Mouse (Mus musculus) gastrocnemius, adult 8-10 months (tissue): ENCODE data around the gene Zfp747. TPM values are rescaled to one million over a fixed set of nuclear protein-coding genes. Genes with fewer than 3 reads are reported as not detected.
"Not testable (repeated sequence)": the region's sequence is repeated elsewhere in the genome, so short reads cannot be mapped to it uniquely, and the experiment has no call there.

Experiments
- DNase-seq, 2 experiments: peaks; one replicate each; pipeline ENCODE4 v3.0.0; 2022; ENCODE audit warnings: low spot score in 2 of 2
- total RNA-seq, 4 experiments: library from RNA; stranded (reverse); gene quantifications; 2 replicates each; pipeline ENCODE4 v1.2.4; 2022

Zfp747 gene
- total RNA-seq, 4 experiments from 2014 or later: 3.0 to 3.4 (median 3.1) TPM

DNA sequence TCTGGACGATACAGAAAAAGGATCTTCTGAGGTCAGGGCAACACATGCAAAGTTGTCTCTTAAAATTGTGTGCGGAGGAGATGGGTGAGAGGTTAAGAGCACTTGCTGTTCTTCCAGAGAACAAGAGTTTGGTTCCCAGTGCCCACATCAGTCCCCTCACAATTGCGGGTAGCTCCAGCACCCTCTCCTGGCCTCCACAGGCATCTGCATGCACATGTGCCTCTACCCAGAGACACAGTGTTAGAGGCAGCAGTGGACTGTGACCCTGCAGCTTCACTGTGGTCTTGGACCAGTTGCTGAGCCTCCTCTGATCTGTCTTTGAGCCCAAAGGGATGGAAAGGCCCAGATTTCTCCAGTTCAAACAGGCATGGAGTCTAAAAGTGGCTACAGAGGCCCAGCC lies 4.0 kb downstream of the Zfp747 start:
- DNase-seq: not testable (repeated sequence)

DNA sequence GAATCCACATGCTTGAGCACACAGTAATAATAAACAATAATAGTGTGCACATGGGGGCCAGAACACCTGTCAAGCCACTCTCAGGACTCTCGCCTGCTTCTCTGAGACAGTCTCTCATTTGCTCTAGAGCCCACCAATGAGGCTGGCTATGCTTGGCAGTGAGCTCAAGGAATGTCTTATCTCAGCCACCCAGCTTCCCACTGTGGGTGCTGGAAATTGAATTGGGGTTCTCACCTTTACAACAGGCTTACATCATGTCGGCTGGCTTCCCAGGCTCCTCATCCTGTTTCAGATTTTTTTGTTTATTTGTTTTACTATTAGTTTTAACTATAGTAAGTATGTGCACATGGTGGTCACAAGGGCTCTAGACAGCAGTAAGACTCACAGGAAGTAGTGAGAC lies 4.6 kb downstream of the Zfp747 start:
- no peak for DNase-seq

DNA sequence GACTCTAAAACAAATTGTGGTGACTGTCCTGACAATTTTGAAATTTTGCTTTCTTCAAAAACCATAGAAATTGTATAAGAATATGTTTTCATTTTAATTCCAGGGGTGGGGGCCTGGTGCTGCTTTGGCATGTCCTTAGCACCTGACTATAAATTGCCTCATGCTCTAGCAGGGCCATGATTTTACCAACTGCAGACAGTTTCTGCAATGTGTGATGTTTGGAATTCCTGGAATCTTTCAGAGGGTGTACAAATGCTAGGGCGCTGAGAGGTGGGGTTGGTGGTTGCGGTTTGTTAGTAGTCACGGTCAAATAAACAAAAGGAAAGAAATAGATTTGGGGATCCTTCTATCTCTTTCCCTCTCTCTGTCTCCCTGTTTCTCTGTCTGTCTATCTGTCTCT lies 9.6 kb downstream of the Zfp747 start:
- no peak for DNase-seq

DNA sequence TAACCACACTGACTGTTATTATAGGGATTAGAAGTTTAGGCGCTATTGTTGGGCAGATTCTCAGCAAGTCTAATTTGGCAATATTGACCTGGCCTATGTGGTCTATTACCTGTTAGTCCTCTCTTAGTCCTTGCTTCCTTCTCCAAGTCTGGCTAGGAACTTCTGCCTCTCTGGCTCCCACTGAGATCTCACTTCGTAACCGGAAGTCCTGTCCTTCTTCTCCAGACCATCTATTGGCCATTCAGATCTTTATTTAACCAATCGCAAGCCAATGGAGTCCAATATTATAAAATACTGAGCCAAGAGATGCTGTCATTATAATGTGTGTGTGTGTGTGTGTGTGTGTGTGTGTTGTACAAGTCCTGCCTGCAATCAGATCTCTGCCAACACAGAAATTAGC lies 11.7 kb downstream of the Zfp747 start:
- no peak for DNase-seq

DNA sequence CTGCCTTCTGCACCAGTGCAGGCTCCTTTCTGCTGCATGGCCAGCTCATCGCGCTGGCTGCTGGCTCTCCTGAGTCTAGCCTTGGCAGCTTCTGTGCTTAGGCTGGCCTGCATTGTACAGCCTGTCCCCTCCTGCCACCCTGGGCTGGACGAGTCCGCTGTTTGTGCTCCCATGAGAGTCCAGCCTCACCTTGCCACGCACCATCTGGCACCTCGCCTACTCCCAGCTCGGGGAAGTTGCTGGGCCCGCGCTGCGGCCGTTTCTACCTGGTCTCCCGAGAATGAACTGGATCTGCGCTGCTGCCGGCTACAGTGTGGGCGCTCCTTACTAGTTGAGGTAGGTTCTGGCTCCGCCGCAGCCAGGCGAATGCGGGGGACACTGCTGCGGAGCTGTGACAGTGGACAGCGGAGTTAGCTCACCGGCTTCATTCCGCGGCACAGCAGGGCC lies 12.4 kb downstream of the Zfp747 start:
- no peak for DNase-seq

DNA sequence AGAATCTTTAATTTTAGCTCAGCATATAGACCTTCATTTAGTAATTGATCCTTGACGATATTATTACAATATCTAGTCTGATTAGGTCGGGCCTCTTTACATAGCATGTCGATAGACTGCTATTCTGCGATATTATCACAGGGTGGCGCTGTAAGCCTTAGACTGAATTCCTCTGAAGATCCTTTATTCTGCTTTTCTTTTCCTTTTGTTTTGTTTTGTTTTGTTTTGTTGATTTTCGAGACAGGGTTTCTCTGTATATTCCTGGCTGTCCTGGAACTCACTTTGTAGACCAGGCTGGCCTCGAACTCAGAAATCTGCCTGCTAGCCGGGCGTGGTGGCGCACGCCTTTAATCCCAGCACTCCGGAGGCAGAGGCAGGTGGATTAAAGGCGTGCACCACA lies 13.4 kb downstream of the Zfp747 start:
- DNase-seq: not testable (repeated sequence)

DNA sequence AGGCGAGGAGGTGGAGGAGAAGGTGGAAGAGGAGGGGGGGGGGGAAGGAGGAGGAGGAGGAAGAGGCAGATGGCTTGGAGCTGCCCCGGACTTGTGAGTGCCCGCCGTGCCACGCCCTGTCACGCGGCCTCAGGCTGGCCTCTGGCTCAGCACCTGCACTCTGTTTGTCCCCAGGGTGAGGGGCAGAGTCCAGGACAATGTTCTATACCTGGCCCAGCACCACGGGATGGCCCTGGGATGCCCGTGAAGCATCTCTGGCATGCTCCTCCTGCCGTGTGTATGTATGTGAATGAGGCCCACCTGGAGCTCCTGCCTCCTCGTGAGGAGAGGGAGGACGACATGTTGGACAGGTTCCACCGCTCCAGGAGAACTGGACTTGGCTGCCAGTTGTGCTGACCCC lies 14.4 kb downstream of the Zfp747 start:
- DNase-seq: no peak

DNA sequence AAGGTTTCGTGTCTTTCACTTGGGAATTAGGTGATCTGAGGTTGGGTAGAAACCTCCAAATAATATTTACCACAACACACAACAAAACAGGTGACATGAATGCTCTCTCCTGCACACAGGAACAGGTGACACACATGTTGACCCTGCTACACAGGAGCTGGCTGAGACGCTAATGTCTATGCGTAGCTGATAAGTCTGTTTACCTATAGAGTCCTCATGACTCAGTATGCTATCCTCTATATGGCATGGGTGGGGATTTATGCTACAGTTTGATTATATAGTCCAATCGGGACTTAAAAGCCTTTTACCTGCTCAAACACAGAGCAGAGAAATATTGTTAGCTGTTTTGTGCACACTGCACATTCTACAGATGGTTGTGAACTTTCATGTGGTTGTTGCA lies 15.6 kb downstream of the Zfp747 start:
- DNase-seq: no peak

DNA sequence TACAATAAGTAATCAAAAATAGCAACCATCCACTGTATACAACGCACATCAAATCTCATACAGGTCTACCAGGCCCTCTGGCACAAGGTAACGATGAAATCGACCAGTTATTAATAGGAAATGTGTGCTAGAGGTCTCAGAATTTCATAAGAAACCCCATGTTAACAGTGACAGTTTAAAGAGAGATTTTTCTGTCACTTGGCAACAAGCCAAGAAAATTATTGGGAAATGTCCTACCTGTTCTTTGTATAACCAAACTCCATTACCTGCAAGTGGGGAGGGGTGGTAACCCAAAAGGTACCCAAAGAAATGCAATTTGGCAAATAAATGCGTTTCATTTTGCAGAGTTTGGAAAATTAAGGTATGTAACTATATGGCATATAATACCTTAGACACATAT lies 17.4 kb downstream of the Zfp747 start:
- no peak for DNase-seq

DNA sequence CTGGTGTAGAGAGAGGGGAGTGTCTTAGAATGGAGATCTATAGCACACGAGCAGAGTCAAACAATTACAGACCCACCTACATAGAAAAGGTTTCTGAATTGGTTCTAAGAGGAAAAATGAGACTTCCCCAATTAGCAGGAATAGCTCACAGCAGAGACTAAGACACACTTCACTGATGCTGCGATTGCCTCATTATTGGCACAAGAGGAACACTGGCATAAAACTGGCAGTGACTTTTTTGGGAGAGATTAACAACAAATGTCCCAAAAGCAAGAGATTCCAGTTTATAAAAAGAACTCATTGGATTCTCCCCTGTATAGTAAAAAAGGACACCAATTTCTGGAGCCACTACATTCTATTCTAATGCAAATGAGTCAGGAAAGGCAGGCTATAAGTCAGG lies 18.0 kb downstream of the Zfp747 start:
- DNase-seq: no peak

DNA sequence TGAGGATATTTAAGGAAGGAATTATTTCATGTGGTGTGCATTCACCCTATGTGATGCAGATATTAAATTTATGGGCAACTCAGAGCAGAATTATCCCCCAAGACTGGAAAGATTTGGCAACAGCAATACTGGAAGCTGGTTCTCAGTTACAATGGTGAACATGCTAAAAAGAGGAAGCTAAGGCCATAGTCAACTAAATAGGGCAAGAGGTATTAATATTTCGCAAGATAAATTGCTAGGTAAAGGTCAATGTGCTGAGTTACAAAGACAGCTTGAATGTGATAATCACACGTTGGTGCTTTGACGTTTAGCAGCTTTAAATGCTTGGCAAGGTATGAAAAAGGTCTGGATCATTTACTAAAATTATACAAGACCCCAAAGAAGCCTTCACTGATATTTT lies 20.1 kb downstream of the Zfp747 start:
- no peak for DNase-seq

DNA sequence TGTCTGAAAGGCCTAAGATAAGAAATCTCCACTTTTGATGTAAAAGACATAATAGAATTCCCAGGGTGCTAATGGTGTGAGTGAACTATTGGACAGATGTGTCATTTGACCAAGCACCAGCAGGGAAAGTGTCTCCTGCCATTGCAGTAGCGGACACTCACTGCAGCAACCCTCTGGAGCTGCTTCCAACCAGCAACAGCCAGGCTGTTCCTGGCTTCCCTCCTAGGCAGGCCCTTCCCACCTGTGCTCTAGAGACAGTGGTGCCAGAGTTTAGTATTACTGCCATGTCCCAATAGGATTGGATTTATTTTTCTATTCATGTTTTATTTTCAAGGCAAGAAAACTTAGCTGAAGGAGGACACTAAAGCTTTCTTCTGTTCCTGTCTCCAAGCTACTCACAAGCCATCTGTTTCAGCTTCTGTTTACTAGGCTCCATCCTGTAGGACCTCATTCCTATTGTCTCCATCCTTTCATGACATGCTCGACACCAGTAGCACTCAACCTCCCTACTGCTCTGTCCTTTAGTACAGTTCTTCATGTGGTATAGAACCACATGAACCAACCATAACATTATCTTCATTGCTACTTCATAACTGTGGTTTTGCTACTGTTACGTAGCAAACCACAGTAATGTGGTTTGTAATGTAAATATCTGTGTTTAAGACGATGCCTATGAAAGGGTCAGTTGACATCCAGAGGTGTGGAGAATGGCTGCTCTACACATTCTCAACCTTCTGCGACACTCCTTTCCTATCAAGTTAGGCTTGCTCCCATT lies 24.4 kb downstream of the Zfp747 start:
- DNase-seq: no peak

DNA sequence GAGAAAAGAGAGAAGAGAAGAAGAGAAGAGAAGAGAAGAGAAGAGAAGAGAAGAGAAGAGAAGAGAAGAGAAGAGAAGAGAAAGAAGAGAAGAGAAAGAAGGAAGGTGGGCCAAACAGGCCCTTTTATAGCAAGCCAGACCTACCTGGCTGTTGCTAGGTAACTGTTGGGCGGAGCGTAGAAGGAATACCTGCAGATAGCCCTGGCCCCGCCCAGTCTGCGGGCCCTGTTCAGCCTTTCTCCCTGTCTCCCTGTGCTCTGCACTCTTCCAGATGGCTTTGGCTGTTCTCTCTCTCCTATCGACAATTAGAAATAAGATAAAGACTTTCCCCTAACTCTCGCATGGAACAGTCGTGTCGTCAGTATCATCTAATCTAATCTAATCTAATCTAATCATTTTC lies 29.2 kb downstream of the Zfp747 start:
- DNase-seq: no peak

DNA sequence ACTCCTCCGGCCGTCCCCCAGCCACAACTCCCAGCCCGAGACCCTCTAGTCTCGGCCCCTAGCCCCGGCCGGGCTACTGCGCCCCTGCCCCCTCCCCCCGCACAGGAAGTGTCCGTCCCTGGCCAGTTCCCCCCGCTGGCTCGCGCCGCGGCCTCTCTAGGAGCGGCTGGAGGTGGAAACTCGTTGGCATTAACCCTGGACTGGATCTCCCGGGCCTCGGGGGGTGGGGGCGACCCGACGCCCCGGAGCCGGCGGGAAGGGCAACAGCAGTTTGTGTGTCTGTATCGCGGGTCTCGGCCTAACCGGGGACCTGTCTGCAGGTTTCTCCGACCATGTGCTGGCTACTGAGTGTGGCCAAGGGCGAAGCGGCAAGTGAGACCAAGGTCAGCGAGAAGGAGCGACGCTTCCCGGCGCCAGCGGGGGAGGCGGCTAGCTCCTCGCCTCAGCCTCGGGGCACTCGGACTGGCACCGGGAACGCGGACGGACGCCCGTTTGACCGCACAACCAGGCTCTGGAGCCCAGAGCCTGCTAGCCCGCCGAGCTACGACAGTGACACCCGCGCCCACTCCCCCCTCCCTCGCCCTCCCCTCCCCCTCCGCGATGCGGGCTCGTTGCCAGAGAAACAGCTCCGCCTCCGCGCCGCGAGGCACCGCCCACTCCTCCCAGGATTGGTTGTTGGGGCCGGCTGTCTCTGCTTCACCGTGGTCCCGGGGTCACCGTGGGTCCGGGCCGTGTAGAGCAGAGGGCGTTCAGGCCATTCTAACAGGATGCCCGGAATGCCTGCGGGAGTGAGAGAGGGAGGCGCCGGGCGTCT lies 30.1 kb downstream of the Zfp747 start, which contains the start of gene Zfp768:
Gene Zfp768 (minus strand): TSS at position 78 of the 814 bp plus-strand sequence.
- peak; percentile 90 to 92 for DNase-seq

DNA sequence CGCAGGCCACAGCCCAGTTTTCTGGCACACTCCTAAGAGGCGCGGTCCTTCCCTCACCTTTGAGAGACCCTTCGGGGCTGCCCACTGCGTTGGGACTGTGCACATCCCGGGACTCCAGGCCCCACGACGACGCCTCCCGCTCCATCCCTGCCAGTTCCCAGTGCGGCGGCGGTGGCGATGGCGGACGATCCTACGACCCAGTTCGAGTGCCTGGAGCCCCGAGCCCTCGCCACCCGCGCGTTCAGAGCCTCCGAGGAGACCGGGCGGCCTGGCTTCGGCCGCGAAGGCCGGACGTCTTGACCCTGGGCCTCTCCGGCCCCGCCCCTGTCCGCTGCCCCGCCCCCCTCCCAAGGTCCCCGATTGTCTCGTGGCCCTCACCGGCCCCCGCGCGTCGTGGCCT lies 30.8 kb downstream of the Zfp747 start:
- DNase-seq: peak in 1 of 2 experiments; percentile 60

DNA sequence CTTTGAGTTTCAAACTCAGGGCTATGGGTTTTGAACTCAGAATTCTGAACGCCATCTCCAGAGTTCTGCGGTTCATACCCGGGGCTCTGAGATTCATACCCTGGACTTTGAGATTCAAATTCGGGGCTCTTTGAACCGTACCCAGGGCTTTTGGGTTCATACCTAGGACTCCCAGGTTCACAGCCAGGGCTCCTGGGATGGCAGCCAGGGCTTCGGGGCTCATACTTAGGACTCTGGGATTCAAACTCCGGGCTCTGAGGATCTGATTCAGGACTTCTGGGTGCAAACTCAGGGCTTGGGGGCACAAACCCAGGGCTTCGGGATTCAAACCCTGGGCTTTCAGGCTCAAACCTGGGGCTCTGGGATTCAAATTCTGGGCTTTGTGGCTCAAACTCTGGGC lies 31.5 kb downstream of the Zfp747 start:
- DNase-seq: no peak

DNA sequence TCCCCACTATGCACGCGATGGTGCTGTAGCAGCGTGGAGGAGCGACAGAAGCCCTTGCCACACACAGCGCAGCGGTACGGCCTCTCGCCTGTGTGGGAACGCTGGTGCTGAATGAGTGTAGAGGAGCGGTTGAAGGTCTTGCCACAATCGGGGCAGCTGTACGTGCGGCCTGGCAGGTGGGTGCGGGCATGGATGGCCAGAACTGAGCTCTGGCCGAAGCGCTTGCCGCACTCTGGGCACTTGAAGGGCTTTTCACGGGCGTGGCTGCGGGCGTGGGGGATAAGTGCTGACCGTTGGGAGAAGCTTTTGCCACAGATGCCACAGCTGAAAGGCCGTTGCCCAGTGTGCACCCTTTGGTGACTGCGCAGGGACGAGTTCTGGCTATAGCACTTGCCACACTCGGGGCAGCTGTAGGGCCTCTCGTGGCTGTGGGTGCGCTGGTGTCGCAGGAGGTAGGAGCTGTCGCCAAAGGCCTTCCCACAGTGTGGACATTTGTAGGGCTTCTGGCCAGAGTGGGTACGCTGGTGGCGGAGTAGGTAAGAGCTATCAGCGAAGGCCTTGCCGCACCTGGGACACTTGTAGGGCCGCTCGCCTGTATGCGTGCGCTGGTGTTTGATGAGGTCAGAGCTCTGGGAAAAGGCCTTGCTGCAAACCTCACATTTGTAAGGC lies 32.4 kb downstream of the Zfp747 start:
- no peak for DNase-seq

DNA sequence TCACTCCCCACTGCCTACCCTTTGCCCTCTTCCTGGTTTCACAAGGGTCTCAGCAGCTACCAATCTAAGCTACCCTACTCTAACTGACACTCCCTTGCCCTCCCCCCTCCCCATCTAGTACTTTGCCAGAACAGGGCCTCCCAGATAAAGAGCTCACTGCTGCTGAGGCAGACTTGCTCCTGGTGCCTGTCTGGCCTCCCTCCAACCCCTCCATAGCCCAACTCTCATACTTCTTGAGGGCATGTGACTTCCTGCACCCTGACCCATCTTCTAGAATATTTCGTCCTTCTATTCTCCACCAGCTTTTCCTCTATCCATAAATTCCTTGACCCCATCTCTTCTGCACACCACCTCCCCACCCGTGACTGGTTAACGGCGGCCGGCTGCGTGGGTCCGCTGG lies 33.0 kb downstream of the Zfp747 start:
- no peak for DNase-seq

DNA sequence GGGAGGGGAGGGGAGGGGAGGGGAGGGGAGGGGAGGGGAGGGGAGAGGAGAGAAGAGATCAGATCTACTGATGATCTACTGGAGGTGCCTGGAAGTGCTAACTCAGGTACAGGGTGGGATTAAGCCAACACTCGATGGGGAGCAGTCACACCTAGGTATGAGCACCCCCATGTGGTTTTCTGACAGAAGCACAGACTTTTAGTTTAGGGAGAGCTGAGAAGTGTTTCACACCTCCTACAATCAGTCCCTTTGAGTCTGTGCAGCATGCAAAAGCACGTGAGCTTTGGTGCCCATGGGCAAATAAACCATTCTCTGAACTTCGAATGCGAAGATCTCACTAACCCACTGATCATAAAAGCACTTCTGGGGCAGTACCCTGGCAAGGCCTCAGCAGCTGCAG lies 33.5 kb downstream of the Zfp747 start:
- DNase-seq: no peak

DNA sequence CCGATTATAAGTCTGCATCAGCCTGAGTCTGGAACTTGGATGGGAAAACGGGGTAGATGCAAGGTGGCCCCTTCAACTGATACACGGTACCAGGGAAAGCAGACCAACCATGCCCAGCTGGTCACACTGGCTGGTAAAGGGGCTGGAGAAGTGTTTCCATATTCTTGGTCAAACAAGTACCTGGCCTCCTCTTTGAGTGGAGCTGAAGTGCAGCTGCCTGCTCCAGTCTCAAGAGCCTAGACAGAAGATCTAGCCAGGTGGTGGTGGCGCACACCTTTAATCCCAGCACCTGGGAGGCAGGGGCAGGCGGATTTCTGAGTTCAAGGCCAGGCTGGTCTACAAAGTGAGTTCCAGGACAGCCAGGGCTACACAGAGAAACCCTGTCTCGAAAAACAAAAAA lies 34.0 kb downstream of the Zfp747 start:
- DNase-seq: not testable (repeated sequence)

DNA sequence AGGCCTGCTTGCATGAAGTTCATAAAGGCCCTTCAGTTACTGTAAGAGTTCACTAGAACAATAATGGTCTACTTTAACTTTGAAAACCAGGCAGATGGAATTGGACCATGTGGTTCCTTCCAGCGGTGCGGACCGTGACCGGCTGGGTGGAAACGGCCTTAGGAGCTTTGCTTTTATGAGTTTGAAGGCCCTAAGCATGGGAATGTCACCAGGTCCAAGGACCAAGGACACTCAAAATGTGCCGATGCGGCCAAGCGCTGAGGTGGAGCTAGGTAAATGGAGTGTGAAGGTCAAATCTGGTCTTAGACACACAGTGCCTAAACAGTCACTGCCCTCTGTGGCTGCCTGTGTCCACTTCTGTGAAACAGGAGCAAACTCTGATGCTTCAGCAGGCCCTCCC lies 34.5 kb downstream of the Zfp747 start:
- no peak for DNase-seq

DNA sequence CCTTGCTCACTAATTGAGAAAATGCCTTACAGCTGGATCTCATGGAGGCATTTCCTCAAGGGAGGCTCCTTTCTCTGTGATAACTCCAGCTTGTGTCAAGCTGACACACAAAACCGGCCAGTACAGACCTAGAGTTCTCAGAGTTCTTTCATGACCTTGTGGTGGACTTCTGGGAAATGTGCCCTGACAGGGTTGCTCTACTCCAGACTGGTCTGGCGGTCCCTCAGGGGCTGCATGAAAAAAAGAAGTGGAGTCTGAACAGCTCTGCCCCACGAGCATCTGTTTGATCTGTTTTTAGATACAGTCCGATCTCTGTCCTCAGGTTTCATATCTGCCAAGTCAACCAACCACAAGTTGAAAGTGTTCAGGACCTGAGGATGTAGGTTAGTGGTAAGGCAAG lies 38.2 kb downstream of the Zfp747 start:
- no peak for DNase-seq
